Mouse (Mus musculus) left cerebral cortex, adult 9 months (tissue): ENCODE measurements around the gene Pmepa1.

ENCODE experiments used
- DNase-seq, 2 experiments: peaks; one replicate each; pipeline ENCODE4 v3.0.0; 2022; ENCODE audit warnings: low spot score in 2 of 2

The Pmepa1 gene

GRCm38 (mm10) chr2:173276409-173276808, at the start of gene Pmepa1:
Gene Pmepa1, minus strand, starts transcription at chr2:173276533.
- peak; percentile 75 to 89 for DNase-seq

- DNase-seq = no peak
Measured at GRCm38 (mm10) chr2:173321754-173322153, 45.4 kb upstream of the Pmepa1 start.

- no peak for DNase-seq
Measured at GRCm38 (mm10) chr2:173321194-173321593, 44.9 kb upstream of the Pmepa1 start.

GRCm38 (mm10) chr2:173314291-173314690, 38.0 kb upstream of the Pmepa1 start:
- no peak for DNase-seq

- no peak for DNase-seq
Measured at GRCm38 (mm10) chr2:173308486-173308885, 32.2 kb upstream of the Pmepa1 start.

GRCm38 (mm10) chr2:173307984-173308383, 31.7 kb upstream of the Pmepa1 start:
- no peak for DNase-seq

- DNase-seq = peak; percentile 61 to 80
Measured at GRCm38 (mm10) chr2:173307561-173307960, 31.2 kb upstream of the Pmepa1 start.

GRCm38 (mm10) chr2:173306734-173307525, 30.6 kb upstream of the Pmepa1 start:
- peak; percentile 80 to 85 for DNase-seq

GRCm38 (mm10) chr2:173305011-173305410, 28.7 kb upstream of the Pmepa1 start:
- no peak for DNase-seq

- peak in 1 of 2 experiments; percentile 49 for DNase-seq
Measured at GRCm38 (mm10) chr2:173300663-173301630, 24.6 kb upstream of the Pmepa1 start.

GRCm38 (mm10) chr2:173296408-173296807, 20.1 kb upstream of the Pmepa1 start:
- no peak for DNase-seq

GRCm38 (mm10) chr2:173293042-173293441, 16.7 kb upstream of the Pmepa1 start:
- no peak for DNase-seq

GRCm38 (mm10) chr2:173292551-173292950, 16.2 kb upstream of the Pmepa1 start:
- DNase-seq = no peak

GRCm38 (mm10) chr2:173290981-173291380, 14.6 kb upstream of the Pmepa1 start:
- DNase-seq = no peak

GRCm38 (mm10) chr2:173289928-173290327, 13.6 kb upstream of the Pmepa1 start:
- no peak for DNase-seq

GRCm38 (mm10) chr2:173285816-173286538, 9.6 kb upstream of the Pmepa1 start:
- DNase-seq = no peak

GRCm38 (mm10) chr2:173284771-173285170, 8.4 kb upstream of the Pmepa1 start:
- no peak for DNase-seq

GRCm38 (mm10) chr2:173282191-173282590, 5.9 kb upstream of the Pmepa1 start:
- no peak for DNase-seq

GRCm38 (mm10) chr2:173281021-173281937, 4.9 kb upstream of the Pmepa1 start:
- no peak for DNase-seq

- DNase-seq = no peak
Measured at GRCm38 (mm10) chr2:173278846-173279580, 2.7 kb upstream of the Pmepa1 start.
